Mouse (Mus musculus) embryonic facial prominence, embryonic 10.5 days (tissue): Measurements from ENCODE around the gene Mfsd12. TPM values are rescaled to one million over a fixed set of nuclear protein-coding genes. Genes with fewer than 3 reads are reported as not detected.

ENCODE experiments used
- DNase-seq: peaks from one replicate; pipeline ENCODE4 v3.0.0-alpha.2; 2017; ENCODE audit warnings: low spot score
- H3K27ac ChIP-seq: fragments of 300-500 bp; sonication (generic); replicated peaks from 2 replicates; pipeline ENCODE4 v1.5.1; 2016; ENCODE audit warnings: mild to moderate bottlenecking
- H3K27me3 ChIP-seq: fragments of 300-500 bp; sonication (generic); replicated peaks from 2 replicates; pipeline ENCODE4 v1.6.1; 2016; ENCODE audit warnings: low read depth, mild to moderate bottlenecking; ENCODE audit not compliant: poor library complexity, severe bottlenecking
- H3K36me3 ChIP-seq: fragments of 300-500 bp; sonication (generic); replicated peaks from 2 replicates; pipeline ENCODE4 v1.6.1; 2016; ENCODE audit warnings: mild to moderate bottlenecking, moderate library complexity
- H3K4me1 ChIP-seq: fragments of 300-500 bp; sonication (generic); 2 replicates; pipeline ENCODE4 v1.6.1; 2016
- H3K4me3 ChIP-seq: fragments of 300-500 bp; sonication (generic); 2 replicates; pipeline ENCODE4 v1.5.1; 2016; ENCODE audit warnings: mild to moderate bottlenecking, moderate library complexity
- H3K9me3 ChIP-seq: fragments of 300-500 bp; sonication (generic); 2 replicates; pipeline ENCODE4 v1.6.1; 2016; ENCODE audit warnings: mild to moderate bottlenecking
- WGBS: fragments of 180-500 bp; shearing (Covaris S2); methylation state at CpG from one replicate; pipeline ENCODE4 v1.1.7; 2016; 5-methylcytosine and 5-hydroxymethylcytosine counted together
- polyA plus RNA-seq: library from polyadenylated mRNA; unstranded; fragments of >200 nt; fragmentation: Nextera tagmentation; extraction: Ambion mirVana; gene quantifications from 2 replicates; pipeline ENCODE4 v1.2.1, GENCODE M21; 2016

Mfsd12 gene
- polyA plus RNA-seq, 1 experiment from 2014 or later, result 8.3 TPM

DNA sequence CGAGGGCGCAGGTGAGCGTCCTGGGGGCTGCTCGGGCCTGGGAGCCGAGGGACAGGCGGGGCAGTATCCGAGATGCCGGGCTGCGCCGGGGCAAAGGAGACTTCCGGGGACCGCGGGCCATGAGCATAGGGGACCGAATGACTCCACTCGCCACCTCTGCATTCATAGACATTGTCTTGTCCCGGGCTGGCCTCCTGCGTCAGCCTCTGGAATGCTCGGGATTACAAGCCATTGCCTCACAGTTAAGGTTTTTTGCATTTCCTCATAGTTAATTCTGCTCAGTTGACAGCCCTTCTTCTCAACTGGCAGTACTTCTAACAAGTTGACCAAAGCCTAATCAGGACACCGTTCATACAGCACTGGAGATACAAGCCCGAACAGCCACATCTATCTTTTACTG is 35.9 kb upstream of the Mfsd12 start:
- 3% methylated on average over 20 of the region's 20 CpGs for WGBS
- H3K4me3 ChIP-seq, result peak overlapping the region; percentile 87
- H3K9me3 ChIP-seq, result no peaks in the 10 kb centered on the region
- peaks cover 47% of the 10 kb centered on the region for H3K4me1 ChIP-seq
- no peak for DNase-seq
- H3K27ac ChIP-seq, result peak overlapping the region; percentile 95
- peaks cover 69% of the 10 kb centered on the region for H3K36me3 ChIP-seq
- H3K27me3 ChIP-seq, result no peaks in the 10 kb centered on the region

DNA sequence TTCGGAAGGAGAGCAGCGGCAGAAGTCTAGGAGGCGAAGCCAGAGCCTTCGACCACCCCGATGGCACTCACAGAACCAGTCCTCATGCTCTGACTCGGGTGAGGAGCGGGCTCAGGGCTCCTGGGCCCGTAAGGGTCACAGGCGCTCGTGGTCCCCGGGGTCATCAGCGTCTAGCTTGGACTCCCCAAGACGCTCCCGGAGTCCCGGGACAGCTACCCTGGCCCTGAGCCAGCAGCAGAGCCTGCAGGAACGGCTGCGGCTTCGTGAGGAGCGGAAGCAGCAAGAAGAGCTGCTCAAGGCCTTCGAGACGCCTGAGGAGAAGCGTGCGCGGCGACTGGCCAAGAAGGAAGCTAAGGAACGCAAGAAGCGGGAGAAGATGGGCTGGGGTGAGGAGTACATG is 34.8 kb upstream of the Mfsd12 start:
- Histone ChIP-seq H3K36me3 (peaks cover 69% of the 10 kb centered on the region), H3K4me1 (peaks cover 44% of the 10 kb centered on the region), H3K27me3 (no peaks in the 10 kb centered on the region), H3K4me3 (peak overlapping the region; percentile 87), H3K9me3 (no peaks in the 10 kb centered on the region), H3K27ac (no peak overlapping the region)
- WGBS, result 95% methylated on average over 27 of the region's 27 CpGs
- DNase-seq, result no peak

DNA sequence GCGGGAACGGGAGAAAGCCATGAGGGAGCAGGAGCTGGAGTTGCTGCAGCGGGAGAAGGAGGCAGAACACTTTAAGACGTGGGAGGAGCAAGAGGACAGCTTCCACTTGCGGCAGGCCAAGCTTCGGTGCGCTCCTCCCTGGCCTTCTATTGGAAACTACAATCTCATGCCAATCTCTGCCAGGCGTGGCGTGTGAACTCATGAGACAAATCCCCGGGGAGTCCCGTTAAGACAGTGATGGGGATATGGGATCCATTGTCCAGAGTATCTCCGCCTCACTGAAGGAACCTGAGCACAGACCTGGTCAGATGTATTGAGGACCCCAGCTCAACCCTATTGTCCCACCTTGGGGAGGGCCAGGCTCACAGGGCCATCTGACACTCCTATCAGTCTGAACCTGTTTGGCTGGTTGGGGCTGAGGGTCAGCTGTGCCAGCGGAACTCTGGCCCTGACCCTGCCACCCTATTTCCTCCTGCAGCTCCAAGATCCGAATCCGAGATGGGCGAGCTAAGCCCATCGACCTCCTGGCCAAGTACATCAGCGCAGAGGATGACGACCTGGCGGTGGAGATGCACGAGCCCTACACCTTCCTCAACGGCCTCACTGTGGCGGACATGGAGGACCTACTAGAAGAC is 34.0 kb upstream of the Mfsd12 start:
- H3K27ac ChIP-seq, result no peak overlapping the region
- no peaks in the 10 kb centered on the region for H3K27me3 ChIP-seq
- H3K9me3 ChIP-seq, result no peaks in the 10 kb centered on the region
- H3K4me1 ChIP-seq, result peaks cover 43% of the 10 kb centered on the region
- WGBS, result 94% methylated on average over 23 of the region's 23 CpGs
- H3K4me3 ChIP-seq, result peak overlapping the region; percentile 87; the same call in 1 of the 2 replicates
- DNase-seq, result no peak
- peaks cover 68% of the 10 kb centered on the region for H3K36me3 ChIP-seq

DNA sequence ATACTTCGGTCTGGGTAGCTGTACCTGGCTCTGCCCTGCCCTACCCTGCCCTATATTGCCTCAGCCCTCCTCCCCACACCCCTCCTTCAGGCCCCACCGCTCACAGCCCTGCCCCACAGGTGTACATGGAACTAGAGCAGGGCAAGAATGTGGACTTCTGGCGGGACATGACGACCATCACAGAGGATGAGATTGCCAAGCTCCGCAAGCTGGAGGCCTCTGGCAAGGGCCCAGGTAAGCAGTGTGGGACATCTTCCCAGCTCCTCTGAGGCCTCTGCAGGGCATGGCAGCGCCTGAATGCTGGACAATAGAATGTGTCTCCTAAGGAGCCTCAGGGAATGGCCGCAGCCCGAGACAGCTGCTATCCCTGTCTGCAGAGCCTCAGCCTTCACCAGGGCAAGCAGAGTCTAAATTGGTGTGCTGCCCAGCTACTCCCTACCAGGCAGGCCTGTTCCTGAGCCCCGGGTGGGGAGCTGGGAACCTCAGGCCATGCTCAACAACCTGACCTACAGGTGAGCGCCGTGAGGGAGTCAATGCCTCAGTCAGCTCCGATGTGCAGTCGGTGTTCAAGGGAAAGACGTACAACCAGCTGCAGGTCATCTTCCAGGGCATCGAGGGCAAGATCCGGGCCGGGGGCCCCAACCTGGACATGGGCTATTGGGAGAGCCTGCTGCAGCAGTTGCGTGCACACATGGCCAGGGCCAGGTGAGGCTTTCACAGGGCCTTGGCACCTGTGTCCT is 33.3 kb upstream of the Mfsd12 start:
- Histone ChIP-seq H3K36me3 (peaks cover 68% of the 10 kb centered on the region), H3K4me3 (peak overlapping the region; percentile 14), H3K27ac (no peak overlapping the region), H3K9me3 (no peaks in the 10 kb centered on the region), H3K4me1 (peaks cover 43% of the 10 kb centered on the region), H3K27me3 (no peaks in the 10 kb centered on the region)
- DNase-seq, result no peak
- WGBS, result 94% methylated on average over 18 of the region's 18 CpGs

DNA sequence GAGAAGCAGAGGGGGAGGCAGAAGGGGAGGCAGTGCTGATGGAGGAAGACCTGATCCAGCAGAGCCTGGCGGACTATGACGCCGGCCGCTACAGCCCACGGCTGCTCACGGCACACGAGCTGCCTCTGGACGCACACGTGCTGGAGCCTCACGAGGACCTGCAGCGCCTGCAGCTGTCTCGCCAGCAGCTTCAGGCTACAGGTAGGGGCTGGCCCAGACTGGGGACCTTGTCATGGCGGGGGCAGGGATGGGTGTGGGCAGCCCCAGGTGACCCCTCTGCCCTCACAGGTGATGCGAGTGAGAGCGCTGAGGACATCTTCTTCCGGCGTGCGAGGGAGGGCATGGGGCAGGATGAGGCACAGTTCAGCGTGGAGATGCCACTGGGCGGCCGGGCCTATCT is 32.1 kb upstream of the Mfsd12 start:
- peaks cover 44% of the 10 kb centered on the region for H3K4me1 ChIP-seq
- no peak overlapping the region for H3K4me3 ChIP-seq
- H3K27ac ChIP-seq, result no peak overlapping the region
- H3K9me3 ChIP-seq, result no peaks in the 10 kb centered on the region
- DNase-seq, result no peak
- peaks cover 4% of the 10 kb centered on the region; the same call in 1 of the 2 replicates for H3K27me3 ChIP-seq
- 95% methylated on average over 21 of the region's 21 CpGs for WGBS
- H3K36me3 ChIP-seq, result peaks cover 69% of the 10 kb centered on the region

DNA sequence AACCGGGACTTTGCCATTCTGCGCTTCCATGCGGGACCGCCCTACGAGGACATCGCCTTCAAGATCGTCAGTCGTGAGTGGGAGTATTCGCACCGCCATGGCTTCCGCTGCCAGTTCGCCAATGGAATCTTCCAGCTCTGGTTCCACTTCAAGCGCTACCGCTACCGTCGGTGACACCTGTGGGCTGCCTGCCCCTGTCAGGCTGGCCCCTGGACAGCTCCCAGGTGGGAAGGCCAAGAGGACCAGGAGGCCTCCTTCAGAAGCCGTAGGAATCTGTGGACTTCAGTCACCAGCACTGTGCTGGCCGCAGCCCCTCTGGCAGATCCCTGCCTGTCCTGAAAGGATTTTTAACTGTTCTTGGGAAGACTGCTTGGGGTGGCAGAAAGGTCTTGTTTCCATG is 31.5 kb upstream of the Mfsd12 start:
- Histone ChIP-seq H3K4me1 (peaks cover 44% of the 10 kb centered on the region), H3K36me3 (peaks cover 69% of the 10 kb centered on the region), H3K9me3 (no peaks in the 10 kb centered on the region), H3K27ac (no peak overlapping the region), H3K4me3 (no peak overlapping the region), H3K27me3 (peaks cover 10% of the 10 kb centered on the region; the same call in 1 of the 2 replicates)
- DNase-seq, result no peak
- 94% methylated on average over 18 of the region's 18 CpGs for WGBS

DNA sequence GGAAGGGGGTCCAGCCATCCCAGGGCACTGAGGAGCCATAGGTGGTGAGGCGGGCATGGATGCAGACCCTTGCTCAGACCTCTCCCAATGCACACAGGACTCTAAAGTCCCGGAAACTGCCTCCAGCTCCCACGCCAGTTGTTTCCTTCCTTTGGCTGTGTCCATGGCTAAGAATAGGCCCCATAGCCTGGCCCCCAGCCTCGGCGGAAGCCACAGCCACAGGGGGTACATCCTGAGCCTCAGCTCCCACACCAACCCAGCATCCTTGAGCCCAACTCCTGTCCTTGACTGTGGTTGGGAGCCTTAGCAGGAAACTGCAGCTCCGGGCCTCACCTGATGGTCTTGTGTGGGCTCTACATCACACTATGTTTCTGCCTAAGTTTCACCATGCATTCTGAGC is 30.4 kb upstream of the Mfsd12 start:
- Histone ChIP-seq H3K27me3 (peaks cover 19% of the 10 kb centered on the region), H3K9me3 (no peaks in the 10 kb centered on the region), H3K27ac (peak overlapping the region; percentile 24; the same call in 1 of the 2 replicates), H3K36me3 (peaks cover 69% of the 10 kb centered on the region), H3K4me3 (0 out of 2 replicates have a peak overlapping the region, but pooled peaks have one; percentile 23), H3K4me1 (peaks cover 40% of the 10 kb centered on the region)
- DNase-seq, result no peak
- WGBS, result 82% methylated on average over 6 of the region's 6 CpGs

DNA sequence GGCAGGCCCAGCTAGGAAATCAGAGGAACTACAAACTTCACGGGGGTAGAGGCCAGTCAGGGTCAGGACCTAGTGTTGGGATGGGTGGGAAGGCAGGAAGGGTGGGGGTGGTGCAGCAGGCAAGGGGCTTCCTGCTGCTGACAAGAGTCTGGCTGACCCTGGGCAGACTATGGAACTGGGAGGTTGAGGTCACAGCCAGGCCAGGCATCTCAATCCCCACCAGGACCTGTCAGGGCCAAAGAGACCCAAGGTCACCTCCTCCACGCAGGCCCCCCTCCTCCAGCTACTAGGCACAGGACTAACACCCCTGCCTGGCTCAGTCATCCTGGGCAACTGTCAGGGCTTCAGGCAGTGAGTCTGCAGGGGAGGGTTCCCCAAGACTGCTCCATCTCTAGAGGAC is 29.3 kb upstream of the Mfsd12 start:
- Histone ChIP-seq H3K27me3 (peaks cover 30% of the 10 kb centered on the region), H3K4me1 (peaks cover 40% of the 10 kb centered on the region), H3K9me3 (no peaks in the 10 kb centered on the region), H3K27ac (peak overlapping the region; percentile 55), H3K4me3 (peak overlapping the region; percentile 26; the same call in 1 of the 2 replicates), H3K36me3 (peaks cover 60% of the 10 kb centered on the region)
- 26% methylated on average over 2 of the region's 2 CpGs for WGBS
- no peak for DNase-seq

DNA sequence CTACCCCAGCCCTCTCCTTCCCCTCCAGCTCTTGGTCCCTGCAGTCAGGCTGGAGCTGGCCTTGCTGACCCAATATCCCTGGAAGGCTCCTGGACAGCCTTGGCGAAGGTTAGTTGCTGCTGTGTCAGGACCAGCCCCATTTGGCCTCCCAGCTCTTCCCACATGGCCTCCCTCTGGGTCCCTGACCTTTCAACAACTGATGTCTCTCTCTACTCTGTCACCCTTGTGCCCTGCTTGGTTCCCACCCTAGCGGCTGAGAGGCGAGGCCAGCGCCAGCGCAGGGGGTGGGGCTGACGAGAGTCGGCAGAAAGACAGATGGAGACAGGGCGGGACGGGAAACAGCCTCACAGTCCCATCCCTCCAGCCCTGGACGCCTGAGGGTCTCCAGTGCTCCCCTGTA is 28.9 kb upstream of the Mfsd12 start, which contains the start of gene Tbxa2r:
TSS of gene Tbxa2r (plus strand) at position 346 of the 400 bp plus-strand sequence.
- H3K9me3 ChIP-seq, result no peaks in the 10 kb centered on the region
- peaks cover 40% of the 10 kb centered on the region for H3K4me1 ChIP-seq
- 16% methylated on average over 10 of the region's 10 CpGs for WGBS
- H3K36me3 ChIP-seq, result peaks cover 56% of the 10 kb centered on the region
- H3K4me3 ChIP-seq, result peak within 1 kb of the TSS; percentile 26
- H3K27ac ChIP-seq, result peak within 1 kb of the TSS; percentile 55
- no peak for DNase-seq
- peaks cover 35% of the 10 kb centered on the region for H3K27me3 ChIP-seq

DNA sequence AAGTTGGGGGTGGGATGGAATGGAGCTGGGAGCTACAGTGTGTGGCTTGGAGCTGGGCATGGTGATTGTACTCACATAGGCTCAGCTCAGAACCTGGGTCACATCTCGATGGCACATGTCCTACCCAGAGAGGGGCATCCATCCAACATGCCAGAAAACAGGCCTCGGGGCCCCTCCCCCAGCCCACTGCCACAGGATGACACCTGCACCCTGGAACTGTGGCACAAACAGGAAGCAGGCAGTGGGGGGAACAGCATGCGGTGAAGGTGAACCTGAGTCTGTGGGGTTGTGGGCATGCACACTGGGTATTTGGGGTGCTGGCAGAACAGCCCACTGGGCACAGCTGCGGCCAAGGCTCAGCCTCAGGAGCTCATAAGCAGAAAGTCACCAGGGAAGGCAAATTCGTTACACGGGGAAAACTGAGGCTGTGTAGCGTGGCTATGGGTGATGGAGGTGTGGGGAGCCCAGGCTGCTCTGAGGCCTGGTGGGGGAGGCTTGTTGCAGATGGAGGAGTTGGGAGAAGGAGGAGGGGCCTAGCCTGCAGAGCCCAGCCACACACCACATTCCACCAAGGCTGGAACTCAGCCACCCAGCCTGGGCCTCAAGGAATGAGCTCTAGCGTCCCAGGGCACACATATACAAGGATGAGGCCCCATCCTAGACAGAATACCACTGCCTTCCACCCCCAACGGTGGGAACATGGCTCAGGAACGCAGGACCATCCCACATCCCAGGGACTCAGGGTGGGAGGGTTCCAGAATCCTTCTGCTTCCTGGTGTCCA is 27.9 kb upstream of the Mfsd12 start:
- Histone ChIP-seq H3K27me3 (peaks cover 45% of the 10 kb centered on the region), H3K27ac (peak overlapping the region; percentile 36), H3K9me3 (no peaks in the 10 kb centered on the region), H3K36me3 (peaks cover 46% of the 10 kb centered on the region), H3K4me1 (peaks cover 42% of the 10 kb centered on the region), H3K4me3 (peak overlapping the region; percentile 26; the same call in 1 of the 2 replicates)
- 75% methylated on average over 10 of the region's 10 CpGs for WGBS
- no peak for DNase-seq

DNA sequence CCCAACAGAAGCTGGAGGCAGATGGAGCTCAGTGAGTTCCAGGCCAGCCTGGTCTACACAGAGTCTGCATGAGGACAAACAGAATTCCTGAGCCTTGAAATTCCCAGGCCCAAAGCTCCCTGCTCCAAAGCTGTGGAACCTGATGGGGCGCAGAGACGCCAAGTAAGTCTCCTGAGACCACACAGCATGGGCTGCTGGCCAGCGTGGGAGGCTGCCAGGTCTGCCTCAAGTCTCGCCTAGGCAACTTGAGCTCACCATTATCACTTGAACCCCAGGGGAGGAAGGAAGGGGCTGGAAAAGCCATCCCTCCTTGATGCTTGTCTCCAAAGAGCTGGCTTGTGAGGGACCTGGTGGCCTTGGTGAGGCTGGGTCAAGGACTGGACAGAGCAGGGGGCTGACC is 27.3 kb upstream of the Mfsd12 start:
- Histone ChIP-seq H3K36me3 (peaks cover 40% of the 10 kb centered on the region), H3K4me1 (peaks cover 48% of the 10 kb centered on the region), H3K9me3 (no peaks in the 10 kb centered on the region), H3K4me3 (no peak overlapping the region), H3K27me3 (peaks cover 51% of the 10 kb centered on the region), H3K27ac (peak overlapping the region; percentile 36)
- no peak for DNase-seq
- WGBS, result 58% methylated on average over 4 of the region's 4 CpGs

DNA sequence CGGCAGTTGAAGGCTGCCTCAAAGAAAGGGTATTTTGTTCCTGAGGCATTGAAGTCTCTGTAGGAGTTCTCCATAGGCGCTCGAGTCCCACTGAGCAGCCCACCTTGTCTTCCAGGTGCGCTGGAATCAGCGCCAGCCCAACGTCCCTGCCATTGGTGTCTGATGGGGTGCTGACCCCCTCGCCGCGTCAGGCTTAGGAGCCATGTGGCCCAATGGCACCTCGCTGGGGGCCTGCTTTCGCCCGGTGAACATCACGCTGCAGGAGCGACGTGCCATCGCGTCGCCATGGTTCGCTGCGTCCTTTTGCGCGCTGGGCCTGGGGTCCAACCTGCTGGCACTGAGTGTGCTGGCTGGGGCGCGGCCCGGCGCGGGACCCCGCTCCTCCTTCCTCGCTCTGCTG is 25.0 kb upstream of the Mfsd12 start:
- no peak for DNase-seq
- H3K27me3 ChIP-seq, result peaks cover 73% of the 10 kb centered on the region
- H3K27ac ChIP-seq, result peak overlapping the region; percentile 73
- H3K36me3 ChIP-seq, result peaks cover 17% of the 10 kb centered on the region
- WGBS, result 14% methylated on average over 29 of the region's 29 CpGs
- peak overlapping the region; percentile 45 for H3K4me3 ChIP-seq
- peaks cover 57% of the 10 kb centered on the region for H3K4me1 ChIP-seq
- no peaks in the 10 kb centered on the region for H3K9me3 ChIP-seq
